ENCODE assay signal across 9 mouse cellular contexts in genomic region chr19:53066934-53067333, GRCm38 (mm10). TPM values are rescaled to one million over a fixed set of nuclear protein-coding genes. Genes with fewer than 3 reads are reported as not detected.
DNase-seq lines count a peak whose midpoint lies in the region; ATAC-seq lines count a peak whose summit lies in the region.
"Had no signal": no experiment of that assay in that cellular context is flagged by ENCODE, and none has a peak within 500 bp of the region (broad histone marks: within the 10 kb centered on the region; RNA-seq: fewer than 3 reads in every experiment).

No protein-coding gene starts in this region.

- no peak overlapping the region for H3K4me2 ChIP-seq in embryonic facial prominence, embryonic 15.5 days (replicated peaks)
- H3K4me2 ChIP-seq in lung, embryonic 15.5 days = peak overlapping the region; percentile 31
- H3K4me2 ChIP-seq in midbrain, embryonic 15.5 days = no peak overlapping the region
- H3K4me2 ChIP-seq: neural tube, embryonic 12.5 days had no signal

- DNase-seq in Muller cell, postnatal 12 days (ENCODE audit: inconsistent ontology term) = peak; percentile 20
- DNase-seq in heart, postnatal 4 days = peak; percentile 57
- no peak for DNase-seq in thymus, postnatal 10 days (ENCODE audit: low spot score in 2 of 2)
- DNase-seq in cerebellum, postnatal 14 days = no peak

- no peaks in the 10 kb centered on the region for H3K27me3 ChIP-seq in embryonic facial prominence, embryonic 15.5 days
- no peaks in the 10 kb centered on the region for H3K27me3 ChIP-seq in lung, embryonic 15.5 days
- no peaks in the 10 kb centered on the region for H3K27me3 ChIP-seq in midbrain, embryonic 15.5 days (replicated peaks)
- H3K27me3 ChIP-seq: neural tube, embryonic 12.5 days had no signal

- peaks cover 34% of the 10 kb centered on the region for H3K4me1 ChIP-seq in embryonic facial prominence, embryonic 15.5 days
- peaks cover 39% of the 10 kb centered on the region for H3K4me1 ChIP-seq in lung, embryonic 15.5 days
- H3K4me1 ChIP-seq in midbrain, embryonic 15.5 days = no peaks in the 10 kb centered on the region
- H3K4me1 ChIP-seq: neural tube, embryonic 12.5 days had no signal

- H3K9ac ChIP-seq in embryonic facial prominence, embryonic 15.5 days = no peak overlapping the region
- no peak overlapping the region for H3K9ac ChIP-seq in lung, embryonic 15.5 days
- H3K9ac ChIP-seq in midbrain, embryonic 15.5 days = no peak overlapping the region
- H3K9ac ChIP-seq: neural tube, embryonic 12.5 days had no signal

- no peak overlapping the region for H3K4me3 ChIP-seq in embryonic facial prominence, embryonic 15.5 days (replicated peaks)
- no peak overlapping the region for H3K4me3 ChIP-seq in lung, embryonic 15.5 days
- H3K4me3 ChIP-seq in midbrain, embryonic 15.5 days = no peak overlapping the region
- H3K4me3 ChIP-seq: neural tube, embryonic 12.5 days had no signal

- ATAC-seq in embryonic facial prominence, embryonic 15.5 days (ENCODE audit: insufficient number of reproducible peaks, low FRiP score, low TSS enrichment, low read depth) = peak; percentile 35; the same call in 1 of the 2 replicates
- 0 out of 2 replicates have a peak, but pooled peaks have one; percentile 28 for ATAC-seq in lung, embryonic 15.5 days (ENCODE audit: borderline replicate concordance, extremely low read depth, low FRiP score, low TSS enrichment)
- no peak for ATAC-seq in megakaryocyte-erythroid progenitor cell, adult 5-6 weeks (replicated peaks; ENCODE audit: low FRiP score, low TSS enrichment, poor library complexity, severe bottlenecking)
- ATAC-seq in midbrain, embryonic 15.5 days (replicated peaks) = no peak

- no peaks in the 10 kb centered on the region for H3K9me3 ChIP-seq in embryonic facial prominence, embryonic 15.5 days (replicated peaks)
- no peaks in the 10 kb centered on the region for H3K9me3 ChIP-seq in lung, embryonic 15.5 days
- no peaks in the 10 kb centered on the region for H3K9me3 ChIP-seq in midbrain, embryonic 15.5 days
- H3K9me3 ChIP-seq: neural tube, embryonic 12.5 days had no signal

- no peaks in the 10 kb centered on the region for H3K36me3 ChIP-seq in embryonic facial prominence, embryonic 15.5 days
- H3K36me3 ChIP-seq in lung, embryonic 15.5 days = no peaks in the 10 kb centered on the region
- H3K36me3 ChIP-seq in midbrain, embryonic 15.5 days (replicated peaks) = no peaks in the 10 kb centered on the region
- H3K36me3 ChIP-seq: neural tube, embryonic 12.5 days had no signal

- WGBS in embryonic facial prominence, embryonic 15.5 days = 36% methylated on average over 10 of the region's 10 CpGs
- 30% methylated on average over 10 of the region's 10 CpGs for WGBS in lung, embryonic 15.5 days
- WGBS in midbrain, embryonic 15.5 days = 65% methylated on average over 10 of the region's 10 CpGs

- H3K27ac ChIP-seq in embryonic facial prominence, embryonic 15.5 days (replicated peaks) = no peak overlapping the region
- peak overlapping the region; percentile 10; the same call in 1 of the 2 replicates for H3K27ac ChIP-seq in lung, embryonic 15.5 days
- H3K27ac ChIP-seq in midbrain, embryonic 15.5 days = no peak overlapping the region
- H3K27ac ChIP-seq: neural tube, embryonic 12.5 days had no signal

RNA-seq across cellular contexts. Expression of gene Xpnpep1, which starts 26.9 kb away (rescaled TPM):
- polyA plus RNA-seq in embryonic facial prominence, embryonic 15.5 days (2015; fragmentation: Nextera tagmentation; extraction: Ambion mirVana) = 132 and 137 TPM in 2 replicates
- total RNA-seq in heart, postnatal 4 days (2021) = 100 to 1,000 TPM; 156 to 158 TPM
- 167 and 169 TPM in 2 replicates for polyA plus RNA-seq in lung, embryonic 15.5 days (2015; fragmentation: Nextera tagmentation; extraction: Ambion mirVana)
- 103 and 128 TPM in 2 replicates for total RNA-seq in megakaryocyte-erythroid progenitor cell, adult 5-6 weeks (2014; fragmentation: Nextera tagmentation)
- 73.6 and 186 TPM in 2 replicates for total RNA-seq in megakaryocyte-erythroid progenitor cell, adult 5-6 weeks (2017)
- polyA plus RNA-seq in midbrain, embryonic 15.5 days (2015; fragmentation: Nextera tagmentation; extraction: Ambion mirVana) = 124 and 125 TPM in 2 replicates

Comparison
In these comparisons a context has a peak if more than half of its experiments do, and no peak if none do; other contexts are left out.
1. DNase-seq: peak in Muller cell, postnatal 12 days (single experiment) and heart, postnatal 4 days (single experiment); none in thymus, postnatal 10 days (0 of 2) and cerebellum, postnatal 14 days (0 of 2).
2. ATAC-seq: peak in embryonic facial prominence, embryonic 15.5 days (single experiment) and lung, embryonic 15.5 days (single experiment); none in megakaryocyte-erythroid progenitor cell, adult 5-6 weeks (single experiment) and midbrain, embryonic 15.5 days (single experiment).